Mouse (Mus musculus) intestine, embryonic 15.5 days (tissue): ENCODE results near the gene Upk3b. TPM values are rescaled to one million over a fixed set of nuclear protein-coding genes. Genes with fewer than 3 reads are reported as not detected.
"Not testable (repeated sequence)": the region's sequence is repeated elsewhere in the genome, so short reads cannot be mapped to it uniquely, and the experiment has no call there.

ENCODE experiments used
- ATAC-seq: fragments of 200-750 bp; cut with Nextera tagmentation; 2 replicates; pipeline ENCODE4 v1.8.0; 2017; ENCODE audit warnings: moderate TSS enrichment, moderate library complexity
- H3K27ac ChIP-seq: fragments of 300-500 bp; sonication (generic); 2 replicates; pipeline ENCODE4 v1.5.1; 2015; ENCODE audit warnings: mild to moderate bottlenecking, inconsistent platforms
- H3K27me3 ChIP-seq: fragments of 300-500 bp; sonication (generic); replicated peaks from 2 replicates; pipeline ENCODE4 v1.6.1; 2015; ENCODE audit warnings: inconsistent platforms
- H3K36me3 ChIP-seq: fragments of 300-500 bp; sonication (generic); 2 replicates; pipeline ENCODE4 v1.6.1; 2015; ENCODE audit warnings: inconsistent platforms
- H3K4me1 ChIP-seq: fragments of 300-500 bp; sonication (generic); replicated peaks from 2 replicates; pipeline ENCODE4 v1.6.1; 2015; ENCODE audit warnings: inconsistent platforms
- H3K4me2 ChIP-seq: fragments of 300-500 bp; sonication (generic); replicated peaks from 2 replicates; pipeline ENCODE4 v1.6.1; 2015; ENCODE audit warnings: mild to moderate bottlenecking, inconsistent platforms
- H3K4me3 ChIP-seq: fragments of 300-500 bp; sonication (generic); replicated peaks from 2 replicates; pipeline ENCODE4 v1.5.1; 2015; ENCODE audit warnings: inconsistent platforms
- H3K9ac ChIP-seq: fragments of 300-500 bp; sonication (generic); 2 replicates; pipeline ENCODE4 v1.6.1; 2015; ENCODE audit warnings: inconsistent platforms
- H3K9me3 ChIP-seq: fragments of 300-500 bp; sonication (generic); 2 replicates; pipeline ENCODE4 v1.6.1; 2016; ENCODE audit warnings: inconsistent platforms
- WGBS: fragments of 180-500 bp; shearing (Covaris S2); methylation state at CpG from one replicate; pipeline ENCODE4 v1.1.7; 2015; 5-methylcytosine and 5-hydroxymethylcytosine counted together
- polyA plus RNA-seq: library from polyadenylated mRNA; unstranded; fragments of >200 nt; fragmentation: Nextera tagmentation; extraction: Ambion mirVana; gene quantifications from 2 replicates; pipeline ENCODE4 v1.2.1, GENCODE M21; 2015

The Upk3b gene
- polyA plus RNA-seq, 1 experiment from 2014 or later: 42.9 TPM

DNA sequence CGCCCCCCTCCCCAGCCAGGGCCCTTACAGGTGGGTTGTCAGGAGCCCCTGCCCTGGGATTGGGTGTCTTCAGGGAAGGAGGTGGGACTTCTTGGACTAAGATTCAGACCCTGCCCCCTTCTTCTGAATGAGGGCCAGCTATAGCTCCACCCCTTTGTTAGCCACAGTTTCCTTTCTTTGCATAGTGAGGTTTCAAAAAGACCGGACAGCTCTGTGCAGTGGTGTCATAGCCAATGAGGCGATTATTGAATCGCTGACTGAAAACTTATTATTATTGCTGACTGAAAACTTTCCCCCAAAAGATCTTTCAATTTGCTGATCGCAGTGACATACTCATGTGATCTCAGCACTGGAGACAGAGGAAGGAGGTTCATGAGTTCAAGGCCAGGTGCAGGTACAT is 1.9 kb downstream of the Upk3b start:
- no peak overlapping the region for H3K9ac ChIP-seq
- peak overlapping the region; percentile 51 for H3K4me2 ChIP-seq
- H3K27me3 ChIP-seq: no peaks in the 10 kb centered on the region
- 0 out of 2 replicates have a peak, but pooled peaks have one; percentile 28 for ATAC-seq
- H3K4me3 ChIP-seq: peak overlapping the region; percentile 8
- no peaks in the 10 kb centered on the region for H3K36me3 ChIP-seq
- peaks cover 6% of the 10 kb centered on the region; the same call in 1 of the 2 replicates for H3K4me1 ChIP-seq
- WGBS: 43% methylated on average over 5 of the region's 5 CpGs
- H3K9me3 ChIP-seq: no peaks in the 10 kb centered on the region
- H3K27ac ChIP-seq: peak overlapping the region; percentile 67

DNA sequence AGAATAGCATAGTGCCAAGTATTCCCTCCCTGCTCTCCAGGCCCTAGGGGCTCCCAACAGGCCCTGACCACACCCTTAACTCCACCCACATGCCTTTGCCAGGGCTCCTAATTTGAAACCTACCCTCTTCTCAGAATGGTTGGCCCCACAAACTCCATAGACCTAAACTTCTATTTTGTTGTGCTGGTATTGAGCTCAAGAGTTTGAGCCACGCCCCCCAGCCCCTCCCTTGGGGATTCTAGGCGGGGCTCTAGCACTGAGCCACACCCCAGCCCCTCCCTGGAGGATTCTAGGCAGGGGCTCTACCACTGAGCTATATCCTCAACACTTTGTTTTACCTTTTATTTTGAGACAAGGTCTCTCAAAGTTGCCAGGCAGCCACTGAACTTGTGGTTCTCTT is 3.0 kb downstream of the Upk3b start:
- Histone ChIP-seq H3K9me3 (no peaks in the 10 kb centered on the region), H3K27ac (no peak overlapping the region), H3K36me3 (no peaks in the 10 kb centered on the region), H3K4me2 (no peak overlapping the region), H3K4me1 (peaks cover 6% of the 10 kb centered on the region; the same call in 1 of the 2 replicates), H3K27me3 (no peaks in the 10 kb centered on the region), H3K9ac (no peak overlapping the region), H3K4me3 (no peak overlapping the region)
- ATAC-seq: no peak
- WGBS: 37% methylated on average over 2 of the region's 2 CpGs

GRCm38 (mm10) chr5:136041666-136042065 is 3.4 kb downstream of the Upk3b start:
- no peaks in the 10 kb centered on the region for H3K36me3 ChIP-seq
- H3K9me3 ChIP-seq: no peaks in the 10 kb centered on the region
- no peak for ATAC-seq
- no peak overlapping the region for H3K4me2 ChIP-seq
- no peak overlapping the region for H3K27ac ChIP-seq
- WGBS: 92% methylated on average over 8 of the region's 8 CpGs
- H3K9ac ChIP-seq: no peak overlapping the region
- H3K4me1 ChIP-seq: peaks cover 6% of the 10 kb centered on the region; the same call in 1 of the 2 replicates
- no peaks in the 10 kb centered on the region for H3K27me3 ChIP-seq
- H3K4me3 ChIP-seq: no peak overlapping the region

DNA sequence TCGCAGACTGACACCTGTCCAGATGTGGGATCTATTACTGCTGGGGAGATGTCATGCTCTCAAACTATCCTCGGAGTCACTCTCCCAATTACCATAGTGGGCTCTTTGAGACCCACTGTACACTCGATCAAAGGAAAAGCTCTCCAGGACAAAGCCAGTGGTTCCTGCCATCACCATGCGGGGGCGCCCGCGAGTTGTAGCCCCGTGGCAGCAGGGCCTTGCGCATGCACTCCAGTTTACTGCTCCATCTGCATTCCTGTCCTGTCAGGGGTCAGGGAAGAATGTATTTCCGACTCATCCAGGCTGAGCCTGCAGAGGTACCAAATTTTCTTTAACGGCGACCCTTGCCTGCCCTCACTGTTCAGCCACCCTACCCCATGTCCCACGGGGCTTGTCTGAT is 6.6 kb downstream of the Upk3b start:
- no peaks in the 10 kb centered on the region for H3K9me3 ChIP-seq
- H3K27ac ChIP-seq: no peak overlapping the region
- 70% methylated on average over 13 of the region's 13 CpGs for WGBS
- no peak overlapping the region for H3K4me2 ChIP-seq
- ATAC-seq: no peak
- no peak overlapping the region for H3K9ac ChIP-seq
- H3K36me3 ChIP-seq: no peaks in the 10 kb centered on the region
- H3K4me1 ChIP-seq: peaks cover 5% of the 10 kb centered on the region; the same call in 1 of the 2 replicates
- no peak overlapping the region for H3K4me3 ChIP-seq
- H3K27me3 ChIP-seq: no peaks in the 10 kb centered on the region

- WGBS: 43% methylated on average over 9 of the region's 9 CpGs
- peaks cover 2% of the 10 kb centered on the region; the same call in 1 of the 2 replicates for H3K4me1 ChIP-seq
- no peak for ATAC-seq
- H3K27me3 ChIP-seq: no peaks in the 10 kb centered on the region
- no peak overlapping the region for H3K27ac ChIP-seq
- no peak overlapping the region for H3K9ac ChIP-seq
- H3K4me3 ChIP-seq: no peak overlapping the region
- H3K4me2 ChIP-seq: no peak overlapping the region
- H3K36me3 ChIP-seq: no peaks in the 10 kb centered on the region
- no peaks in the 10 kb centered on the region for H3K9me3 ChIP-seq
Observed at GRCm38 (mm10) chr5:136045408-136045807, 7.1 kb downstream of the Upk3b start.

- Histone ChIP-seq H3K4me1 (no peaks in the 10 kb centered on the region; the same call in 1 of the 2 replicates), H3K4me3 (no peak overlapping the region), H3K4me2 (no peak overlapping the region), H3K36me3 (no peaks in the 10 kb centered on the region), H3K9me3 (no peaks in the 10 kb centered on the region), H3K9ac (no peak overlapping the region), H3K27me3 (no peaks in the 10 kb centered on the region), H3K27ac (no peak overlapping the region)
- peak; percentile 44 for ATAC-seq
- WGBS: 3% methylated on average over 10 of the region's 10 CpGs
Observed at GRCm38 (mm10) chr5:136045987-136046386, 7.7 kb downstream of the Upk3b start.

DNA sequence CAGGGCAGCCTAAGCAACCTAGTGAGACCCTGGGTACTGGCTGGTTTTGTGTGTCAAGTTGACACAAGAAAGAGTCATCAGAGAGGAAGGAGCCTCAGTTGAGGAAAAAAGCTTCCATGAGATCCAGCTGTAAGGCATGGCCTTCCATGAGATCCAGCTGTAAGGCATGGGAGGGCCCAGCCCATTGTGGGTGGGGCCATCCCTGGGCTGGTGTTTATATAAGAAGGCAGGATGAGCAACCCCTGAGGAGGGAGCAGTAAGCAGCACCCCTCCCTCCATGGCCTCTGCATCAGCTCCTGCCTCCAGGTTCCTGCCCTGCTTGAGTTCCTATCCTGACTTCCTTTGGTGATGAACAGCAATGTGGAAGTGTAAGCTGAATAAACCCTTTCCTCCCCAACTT is 10.2 kb downstream of the Upk3b start:
- not testable (repeated sequence) for H3K27me3 ChIP-seq, H3K4me1 ChIP-seq, H3K4me2 ChIP-seq, H3K9ac ChIP-seq, ATAC-seq, H3K9me3 ChIP-seq, H3K36me3 ChIP-seq, H3K27ac ChIP-seq, H3K4me3 ChIP-seq

GRCm38 (mm10) chr5:136049926-136050325 is 11.6 kb downstream of the Upk3b start:
- no peaks in the 10 kb centered on the region for H3K27me3 ChIP-seq
- H3K9me3 ChIP-seq: no peaks in the 10 kb centered on the region
- WGBS: 56% methylated on average over 6 of the region's 6 CpGs
- H3K27ac ChIP-seq: no peak overlapping the region
- H3K4me2 ChIP-seq: no peak overlapping the region
- H3K4me3 ChIP-seq: no peak overlapping the region
- no peak for ATAC-seq
- peaks cover 12% of the 10 kb centered on the region for H3K4me1 ChIP-seq
- H3K36me3 ChIP-seq: no peaks in the 10 kb centered on the region
- no peak overlapping the region for H3K9ac ChIP-seq

- 0 out of 2 replicates have a peak overlapping the region, but pooled peaks have one; percentile 12 for H3K4me2 ChIP-seq
- H3K36me3 ChIP-seq: no peaks in the 10 kb centered on the region
- no peak overlapping the region for H3K9ac ChIP-seq
- ATAC-seq: peak; percentile 80
- peaks cover 12% of the 10 kb centered on the region for H3K4me1 ChIP-seq
- WGBS: 14% methylated on average over 10 of the region's 10 CpGs
- H3K9me3 ChIP-seq: no peaks in the 10 kb centered on the region
- no peak overlapping the region for H3K4me3 ChIP-seq
- H3K27me3 ChIP-seq: no peaks in the 10 kb centered on the region
- H3K27ac ChIP-seq: peak overlapping the region; percentile 55
Observed at GRCm38 (mm10) chr5:136051231-136052085, 13.2 kb downstream of the Upk3b start.

GRCm38 (mm10) chr5:136052861-136053655 is 14.8 kb downstream of the Upk3b start:
- H3K4me2 ChIP-seq: no peak overlapping the region
- peaks cover 19% of the 10 kb centered on the region for H3K4me1 ChIP-seq
- H3K36me3 ChIP-seq: no peaks in the 10 kb centered on the region
- ATAC-seq: no peak
- H3K27ac ChIP-seq: no peak overlapping the region
- H3K4me3 ChIP-seq: no peak overlapping the region
- H3K27me3 ChIP-seq: no peaks in the 10 kb centered on the region
- H3K9me3 ChIP-seq: no peaks in the 10 kb centered on the region
- 83% methylated on average over 8 of the region's 8 CpGs for WGBS
- H3K9ac ChIP-seq: no peak overlapping the region

DNA sequence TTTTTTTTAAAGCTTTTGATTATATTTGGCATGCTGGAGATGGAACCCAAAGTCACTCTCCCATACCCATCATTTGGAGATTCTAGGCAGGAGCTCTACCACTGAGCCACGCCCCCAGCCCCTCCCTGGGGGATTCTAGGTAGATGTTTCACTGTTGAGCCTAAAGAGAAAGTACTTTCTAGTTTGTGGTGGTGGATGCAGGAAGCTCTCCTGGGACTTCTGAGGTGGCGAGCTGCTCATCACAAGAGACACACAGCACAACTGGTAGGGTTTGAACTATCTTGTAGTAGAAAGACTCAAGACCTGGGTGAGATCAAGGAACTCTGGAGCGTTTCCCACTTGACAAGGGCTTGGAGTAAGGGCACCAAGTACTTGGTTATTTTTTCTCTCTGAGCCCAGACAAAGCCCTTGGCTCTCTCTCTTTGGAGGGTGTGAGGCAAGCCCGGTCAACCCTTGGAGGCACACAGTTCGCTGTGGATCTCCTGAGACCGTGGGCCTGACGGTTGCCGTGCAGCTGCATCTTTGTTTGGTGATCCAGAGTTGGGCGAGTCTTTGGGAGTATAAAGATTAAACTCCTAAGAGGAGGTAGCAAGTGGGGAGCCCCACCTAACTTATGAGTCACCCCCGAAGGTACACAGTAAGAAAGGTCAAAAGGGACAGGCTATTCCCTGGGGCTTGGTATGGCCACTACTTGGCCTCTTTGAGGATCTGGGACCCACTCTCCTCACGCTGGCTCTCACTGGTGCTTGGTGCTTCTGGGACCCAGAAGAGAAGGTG is 16.2 kb downstream of the Upk3b start, which contains the start of gene Upk3bl:
TSS of gene Upk3bl (plus strand) at position 192 of the 777 bp plus-strand sequence.
- Histone ChIP-seq H3K4me3 (no peak within 1 kb of the TSS), H3K4me1 (peaks cover 19% of the 10 kb centered on the region), H3K9me3 (no peaks in the 10 kb centered on the region), H3K27me3 (no peaks in the 10 kb centered on the region), H3K4me2 (no peak within 1 kb of the TSS), H3K9ac (no peak within 1 kb of the TSS), H3K27ac (no peak within 1 kb of the TSS), H3K36me3 (no peaks in the 10 kb centered on the region)
- 77% methylated on average over 11 of the region's 11 CpGs for WGBS
- ATAC-seq: no peak

- H3K9ac ChIP-seq: no peak overlapping the region
- no peaks in the 10 kb centered on the region for H3K9me3 ChIP-seq
- 43% methylated on average over 4 of the region's 4 CpGs for WGBS
- ATAC-seq: no peak
- no peak overlapping the region for H3K4me2 ChIP-seq
- H3K27ac ChIP-seq: no peak overlapping the region
- H3K4me3 ChIP-seq: no peak overlapping the region
- no peaks in the 10 kb centered on the region for H3K27me3 ChIP-seq
- H3K4me1 ChIP-seq: peaks cover 19% of the 10 kb centered on the region
- H3K36me3 ChIP-seq: no peaks in the 10 kb centered on the region
Observed at GRCm38 (mm10) chr5:136056062-136056461, 17.8 kb downstream of the Upk3b start.
